Mouse (Mus musculus): Measurements from ENCODE around the gene Aff4. TPM values are rescaled to one million over a fixed set of nuclear protein-coding genes. Genes with fewer than 3 reads are reported as not detected.

Aff4 gene
- polyA plus RNA-seq, 1 experiment from 2014 or later, result 71.5 TPM

GRCm38 (mm10) chr11:53456474-53457371, 106.1 kb downstream of the Aff4 start, which contains the start of the genes Gm10447 and Shroom1:
Gm10447 (minus strand) TSS chr11:53457110.
Shroom1 (plus strand) TSS chr11:53457205.
- H3K36me3 ChIP-seq, result no peaks in the 10 kb centered on the region
- peak within 1 kb of the TSS; percentile 44 for H3K4me3 ChIP-seq
- 5% methylated on average over 42 of the region's 42 CpGs for WGBS
- no peaks in the 10 kb centered on the region for H3K9me3 ChIP-seq
- H3K4me1 ChIP-seq (replicated peaks), result peaks cover 13% of the 10 kb centered on the region
- peak; percentile 57; the same call in 1 of the 2 replicates for ATAC-seq (ENCODE audit: low FRiP score)
- peak within 1 kb of the TSS; percentile 66 for H3K9ac ChIP-seq
- H3K4me2 ChIP-seq, result peak within 1 kb of the TSS; percentile 69
- H3K27ac ChIP-seq, result no peak within 1 kb of the TSS
- H3K27me3 ChIP-seq, result peaks cover 76% of the 10 kb centered on the region

GRCm38 (mm10) chr11:53457372-53457954, 106.8 kb downstream of the Aff4 start:
- H3K4me1 ChIP-seq (replicated peaks), result peaks cover 13% of the 10 kb centered on the region
- WGBS, result 7% methylated on average over 29 of the region's 29 CpGs
- H3K4me2 ChIP-seq, result peak overlapping the region; percentile 69
- no peaks in the 10 kb centered on the region for H3K36me3 ChIP-seq
- no peaks in the 10 kb centered on the region for H3K9me3 ChIP-seq
- H3K27me3 ChIP-seq, result peaks cover 84% of the 10 kb centered on the region
- H3K4me3 ChIP-seq, result peak overlapping the region; percentile 44
- H3K9ac ChIP-seq, result peak overlapping the region; percentile 66
- no peak overlapping the region for H3K27ac ChIP-seq
- 0 out of 2 replicates have a peak, but pooled peaks have one; percentile 24 for ATAC-seq (ENCODE audit: low FRiP score)

GRCm38 (mm10) chr11:53458996-53459395, 108.4 kb downstream of the Aff4 start:
- WGBS, result 72% methylated on average over 3 of the region's 3 CpGs
- Histone ChIP-seq H3K27me3 (peaks cover 97% of the 10 kb centered on the region), H3K4me2 (no peak overlapping the region), H3K4me1 (replicated peaks) (peaks cover 24% of the 10 kb centered on the region), H3K9me3 (no peaks in the 10 kb centered on the region), H3K27ac (no peak overlapping the region), H3K4me3 (no peak overlapping the region), H3K36me3 (no peaks in the 10 kb centered on the region), H3K9ac (no peak overlapping the region)
- ATAC-seq (ENCODE audit: low FRiP score), result no peak

GRCm38 (mm10) chr11:53460192-53460591, 109.6 kb downstream of the Aff4 start:
- H3K36me3 ChIP-seq, result no peaks in the 10 kb centered on the region
- no peak overlapping the region for H3K4me3 ChIP-seq
- no peak overlapping the region for H3K9ac ChIP-seq
- no peak overlapping the region for H3K4me2 ChIP-seq
- no peak overlapping the region for H3K27ac ChIP-seq
- 87% methylated on average over 3 of the region's 3 CpGs for WGBS
- no peaks in the 10 kb centered on the region for H3K9me3 ChIP-seq
- H3K4me1 ChIP-seq (replicated peaks), result peaks cover 25% of the 10 kb centered on the region
- peaks cover 99% of the 10 kb centered on the region for H3K27me3 ChIP-seq
- no peak for ATAC-seq (ENCODE audit: low FRiP score)

GRCm38 (mm10) chr11:53461727-53462126, 111.1 kb downstream of the Aff4 start:
- 21% methylated on average over 5 of the region's 5 CpGs for WGBS
- Histone ChIP-seq H3K36me3 (no peaks in the 10 kb centered on the region), H3K9ac (0 out of 2 replicates have a peak overlapping the region, but pooled peaks have one; percentile 19), H3K4me2 (no peak overlapping the region), H3K9me3 (no peaks in the 10 kb centered on the region), H3K27me3 (peaks cover 99% of the 10 kb centered on the region), H3K4me3 (no peak overlapping the region), H3K27ac (no peak overlapping the region), H3K4me1 (replicated peaks) (peaks cover 30% of the 10 kb centered on the region)
- no peak for ATAC-seq (ENCODE audit: low FRiP score)

GRCm38 (mm10) chr11:53463551-53464424, 113.2 kb downstream of the Aff4 start:
- no peaks in the 10 kb centered on the region for H3K9me3 ChIP-seq
- H3K4me1 ChIP-seq (replicated peaks), result peaks cover 25% of the 10 kb centered on the region
- no peaks in the 10 kb centered on the region for H3K36me3 ChIP-seq
- peak overlapping the region; percentile 67 for H3K9ac ChIP-seq
- peak overlapping the region; percentile 46 for H3K4me3 ChIP-seq
- peaks cover 98% of the 10 kb centered on the region for H3K27me3 ChIP-seq
- WGBS, result 8% methylated on average over 53 of the region's 55 CpGs
- no peak for ATAC-seq (ENCODE audit: low FRiP score)
- H3K27ac ChIP-seq, result no peak overlapping the region
- peak overlapping the region; percentile 80 for H3K4me2 ChIP-seq

GRCm38 (mm10) chr11:53466231-53466971, 115.8 kb downstream of the Aff4 start:
- Histone ChIP-seq H3K27ac (no peak overlapping the region), H3K9ac (peak overlapping the region; percentile 58; the same call in 1 of the 2 replicates), H3K36me3 (no peaks in the 10 kb centered on the region), H3K4me2 (peak overlapping the region; percentile 53), H3K27me3 (peaks cover 90% of the 10 kb centered on the region), H3K4me3 (peak overlapping the region; percentile 31), H3K9me3 (no peaks in the 10 kb centered on the region), H3K4me1 (replicated peaks) (peaks cover 42% of the 10 kb centered on the region)
- 7% methylated on average over 39 of the region's 40 CpGs for WGBS
- ATAC-seq (ENCODE audit: low FRiP score), result no peak

GRCm38 (mm10) chr11:53469294-53469967, 118.8 kb downstream of the Aff4 start:
- no peaks in the 10 kb centered on the region for H3K9me3 ChIP-seq
- H3K36me3 ChIP-seq, result no peaks in the 10 kb centered on the region
- H3K4me1 ChIP-seq (replicated peaks), result peaks cover 29% of the 10 kb centered on the region
- no peak overlapping the region for H3K27ac ChIP-seq
- ATAC-seq (ENCODE audit: low FRiP score), result no peak
- 31% methylated on average over 16 of the region's 16 CpGs for WGBS
- H3K9ac ChIP-seq, result no peak overlapping the region
- peak overlapping the region; percentile 52 for H3K4me2 ChIP-seq
- peaks cover 87% of the 10 kb centered on the region for H3K27me3 ChIP-seq
- H3K4me3 ChIP-seq, result no peak overlapping the region

GRCm38 (mm10) chr11:53469968-53470695, 119.5 kb downstream of the Aff4 start, which contains the start of gene Gm9837:
Gm9837 (minus strand) TSS chr11:53470479.
- 3% methylated on average over 29 of the region's 29 CpGs for WGBS
- H3K9me3 ChIP-seq, result no peaks in the 10 kb centered on the region
- H3K9ac ChIP-seq, result peak within 1 kb of the TSS; percentile 55
- peak within 1 kb of the TSS; percentile 58; the same call in 1 of the 2 replicates for H3K27ac ChIP-seq
- peaks cover 33% of the 10 kb centered on the region for H3K4me1 ChIP-seq (replicated peaks)
- H3K4me3 ChIP-seq, result peak within 1 kb of the TSS; percentile 24
- H3K36me3 ChIP-seq, result no peaks in the 10 kb centered on the region
- peak; percentile 81; the same call in 1 of the 2 replicates for ATAC-seq (ENCODE audit: low FRiP score)
- H3K27me3 ChIP-seq, result peaks cover 84% of the 10 kb centered on the region
- H3K4me2 ChIP-seq, result peak within 1 kb of the TSS; percentile 52
